Mouse (Mus musculus): Measurements from ENCODE around the gene Dgcr8.

Gene Dgcr8

DNA sequence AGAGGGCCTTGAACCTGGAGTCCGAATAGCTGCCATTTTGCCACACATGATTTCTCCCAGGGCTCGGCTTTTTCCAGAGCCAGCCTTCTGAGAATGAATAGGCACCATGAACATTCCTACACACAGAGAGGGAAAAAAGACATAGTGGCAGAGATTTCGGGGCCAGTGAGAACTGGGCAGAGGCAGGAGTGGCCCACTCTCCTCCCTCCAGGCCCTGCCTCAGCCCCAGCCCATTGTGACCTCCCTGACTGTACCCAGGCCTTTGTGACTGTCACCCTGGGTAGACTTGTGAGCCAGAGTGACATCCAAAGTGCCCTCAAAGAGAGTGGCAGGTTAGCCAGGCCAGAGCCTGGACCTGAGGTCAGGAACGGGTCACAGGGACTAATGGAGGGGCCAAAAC, 71.5 kb downstream of the Dgcr8 start, which contains the start of gene Ccdc188:
Gene Ccdc188, plus strand, starts transcription at position 301 of the 400 bp plus-strand sequence.
- no peak for DNase-seq

GRCm38 (mm10) chr16:18214858-18215257, 74.2 kb downstream of the Dgcr8 start:
- no peak for DNase-seq

- no peak for DNase-seq
These were observed 75.4 kb downstream of the Dgcr8 start for GRCm38 (mm10) chr16:18213689-18214088.

DNA sequence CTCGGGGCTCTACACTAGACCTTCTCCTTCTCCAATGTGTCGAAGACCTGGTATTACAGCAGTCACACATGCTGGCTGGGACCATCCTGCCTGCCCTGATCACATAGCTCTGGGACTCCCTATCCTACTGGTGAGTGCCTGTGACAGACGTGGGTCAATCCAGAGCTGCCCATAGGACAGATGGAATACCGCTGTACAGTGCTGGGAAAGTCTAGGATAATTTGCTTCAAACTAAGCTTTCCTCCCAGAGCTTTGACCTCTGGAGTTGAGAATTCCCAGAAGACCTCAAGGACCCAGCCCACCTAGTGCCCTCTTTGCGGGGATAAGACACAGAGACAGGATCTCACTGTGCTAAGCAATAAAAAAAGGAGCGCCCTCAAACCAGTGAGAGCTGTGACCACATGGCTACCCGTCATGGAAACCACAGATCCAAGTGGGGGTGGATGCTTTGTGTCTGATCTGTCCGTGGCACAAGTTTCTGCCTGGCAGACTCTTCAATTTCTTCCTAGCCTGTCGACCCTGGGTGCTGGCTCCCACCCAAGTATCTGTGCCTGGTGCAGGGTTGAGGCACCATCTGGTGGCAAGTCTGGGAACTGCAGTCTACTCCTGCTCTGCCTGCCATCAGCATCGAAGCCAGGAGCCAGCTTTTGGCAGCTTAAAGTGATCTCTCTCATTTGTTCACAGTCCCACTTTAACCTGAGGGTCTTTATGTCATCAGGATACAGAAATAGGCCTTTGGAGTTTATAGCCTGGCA, 77.5 kb downstream of the Dgcr8 start:
- DNase-seq = peak; percentile 91

DNA sequence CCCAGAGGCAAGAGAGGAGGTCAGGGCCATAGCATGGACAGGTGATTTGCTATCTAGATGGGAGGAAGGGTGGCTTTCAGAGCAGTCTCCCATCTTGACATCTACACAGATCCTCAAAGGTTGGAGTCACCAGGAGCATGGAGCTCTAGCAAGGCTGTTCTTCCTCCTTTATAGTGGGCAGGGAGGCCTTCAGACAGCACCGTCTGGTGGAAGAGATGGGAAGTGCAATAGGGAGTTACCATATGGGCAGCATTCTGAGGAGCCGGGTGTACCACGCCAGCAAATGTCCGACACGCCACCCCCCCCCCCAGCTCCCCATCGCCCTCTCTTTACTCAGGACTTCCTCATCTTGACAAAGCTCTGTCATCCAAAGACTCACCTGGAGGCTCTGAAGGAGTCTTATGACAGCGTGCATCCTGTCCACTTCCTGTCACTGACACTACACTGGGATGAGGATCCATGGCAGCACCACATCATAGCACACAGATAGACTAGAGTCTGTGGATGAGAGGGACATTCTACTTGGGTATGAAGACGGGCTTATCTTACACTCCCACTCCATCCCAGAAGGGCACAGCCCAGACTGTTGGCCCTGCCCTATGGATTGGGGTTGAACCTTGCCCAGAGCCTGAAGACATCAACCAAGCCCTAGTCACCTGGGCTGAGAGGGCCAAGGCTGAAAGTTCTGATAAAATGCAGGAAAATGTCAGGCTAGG, 78.2 kb downstream of the Dgcr8 start:
- peak; percentile 87 for DNase-seq

All from cerebellum, adult 9-10 months (tissue).